Mouse (Mus musculus): Measurements from ENCODE around the gene BC030867.

BC030867 gene

DNA sequence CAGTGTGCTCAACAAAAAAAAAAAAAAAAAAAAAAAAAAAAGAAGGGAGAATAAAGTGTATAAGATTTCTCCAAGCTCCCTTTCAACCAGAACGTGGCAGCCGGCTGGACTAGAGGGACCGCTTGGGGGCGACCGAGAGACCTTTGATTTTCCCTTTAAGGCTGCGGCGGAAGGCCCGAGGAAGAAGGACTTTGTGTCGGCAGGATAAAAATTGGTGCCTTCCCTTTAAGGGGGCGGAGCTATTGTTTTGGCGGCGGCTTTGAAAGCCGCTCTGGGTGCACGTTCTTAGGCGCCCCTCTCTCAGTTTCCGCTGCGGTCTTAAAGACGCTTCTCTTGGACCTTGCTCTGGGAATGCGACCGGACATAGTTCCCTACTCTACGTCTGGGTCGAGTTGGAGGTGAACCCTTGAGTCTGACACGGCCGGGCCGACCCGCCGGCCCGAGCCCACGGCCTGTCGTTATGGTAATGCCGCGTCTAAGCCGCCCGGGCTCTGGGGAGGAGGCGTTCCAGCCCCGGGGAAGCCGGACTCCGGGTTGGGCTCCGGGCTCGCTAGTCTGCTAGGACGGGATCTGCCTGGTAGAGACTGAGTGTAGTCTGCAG, at the start of gene BC030867:
TSS of gene BC030867 (plus strand) at position 253 of the 601 bp plus-strand sequence.
- peak; percentile 84 to 97 for DNase-seq

DNA sequence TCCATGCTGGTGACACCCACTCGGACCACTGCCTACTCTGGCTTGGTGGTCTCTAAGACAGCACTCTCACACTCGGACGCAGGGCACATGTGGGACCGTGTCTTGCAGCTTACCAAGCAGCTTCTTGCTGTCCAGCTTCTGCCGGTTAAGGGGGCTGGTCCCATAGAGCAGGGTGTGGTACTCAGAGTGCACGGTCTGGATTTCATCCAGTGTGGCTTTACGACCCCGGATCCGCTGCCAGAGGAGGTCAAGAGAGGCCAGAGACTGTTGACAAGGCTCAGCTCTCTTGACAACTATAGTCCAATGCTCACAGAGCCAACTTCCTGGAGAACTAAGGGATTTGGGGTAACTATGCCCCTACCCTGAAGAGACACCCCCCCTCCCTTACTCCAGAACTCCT, 48.8 kb upstream of the BC030867 start:
- DNase-seq: no peak

DNA sequence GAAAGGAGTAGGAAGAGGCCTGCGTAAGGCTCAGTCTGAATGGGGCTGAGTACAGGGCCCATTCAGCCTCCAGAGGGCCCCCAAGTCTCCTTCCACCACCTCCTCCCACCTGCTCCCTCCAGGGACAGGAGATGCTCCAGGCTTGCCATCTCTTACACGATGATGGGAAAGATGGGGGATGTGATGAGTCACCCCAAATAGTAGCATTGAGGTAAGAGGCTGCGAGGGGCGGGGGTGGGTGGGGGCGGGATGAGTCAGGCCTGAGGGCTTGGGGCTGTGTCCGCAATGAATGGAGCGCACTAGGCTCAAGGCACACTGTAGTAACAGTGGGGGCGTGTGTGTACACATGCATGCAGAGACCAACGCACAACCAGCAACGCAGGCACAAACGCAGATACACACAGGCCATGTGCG, 47.3 kb upstream of the BC030867 start:
- no peak for DNase-seq

DNA sequence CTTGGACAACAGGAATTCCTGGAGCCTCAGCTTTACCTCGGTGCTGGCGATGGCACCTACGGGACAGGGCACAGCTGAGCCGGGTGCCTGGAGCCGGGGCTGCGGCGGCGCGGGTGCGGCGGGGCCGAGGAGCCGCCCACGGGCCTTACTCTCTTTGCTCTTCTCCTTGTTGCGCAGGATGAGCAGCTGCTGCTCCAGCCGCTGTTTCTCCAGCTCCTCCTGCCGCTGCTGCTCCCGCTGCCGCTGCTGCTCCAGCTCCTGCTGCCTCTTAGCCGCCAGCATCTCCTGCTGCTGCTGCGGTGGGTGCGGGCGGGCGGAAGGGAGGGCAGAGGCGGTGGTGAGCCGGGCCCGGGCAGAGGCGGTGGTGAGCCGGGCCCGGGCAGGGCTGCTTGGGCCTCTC, 42.2 kb upstream of the BC030867 start:
- DNase-seq: no peak

DNA sequence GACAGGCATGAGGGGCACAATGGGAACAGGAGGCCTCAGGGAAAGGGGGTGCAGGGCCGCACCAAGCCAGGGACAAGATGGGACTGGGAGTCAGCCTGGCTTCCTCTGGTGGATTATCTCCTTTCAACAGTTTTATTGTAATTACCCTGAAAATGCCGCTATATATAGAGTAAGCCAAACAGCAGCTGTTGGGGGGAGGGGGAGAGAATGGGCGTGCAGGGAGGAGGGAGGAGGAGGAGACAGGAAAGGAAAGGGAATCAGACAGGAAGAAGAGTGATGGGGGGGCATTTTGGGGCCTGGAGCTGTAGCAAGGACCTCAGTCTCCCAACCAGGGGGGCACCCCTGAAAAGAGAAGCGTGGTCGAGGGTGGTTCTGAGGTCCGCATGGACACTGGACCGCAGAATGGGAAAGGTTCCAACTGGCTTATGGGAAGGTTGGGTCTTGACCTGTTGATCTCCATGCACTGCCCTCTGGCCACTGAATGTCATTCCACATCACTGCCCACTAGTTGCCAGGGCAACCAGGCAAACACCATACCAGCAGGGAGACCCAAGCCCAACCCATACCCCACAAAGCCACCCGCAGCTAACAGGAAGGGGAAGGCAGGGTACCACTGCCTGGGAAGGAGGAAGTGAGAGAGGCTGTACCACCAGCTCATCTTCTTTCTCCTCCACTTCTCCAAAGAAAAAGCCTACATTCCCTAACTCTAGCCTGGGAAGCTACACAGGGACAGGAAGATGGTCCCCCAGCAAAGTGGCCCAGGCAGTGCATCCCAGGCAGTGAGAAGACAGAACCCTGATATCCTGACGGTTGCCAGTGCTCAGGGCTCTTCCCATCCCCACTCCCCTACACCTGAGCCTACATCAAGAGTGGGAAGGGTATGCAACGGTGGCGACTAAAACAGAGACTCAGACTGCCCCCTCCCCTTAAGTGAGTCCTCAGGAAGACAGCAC, 40.6 kb upstream of the BC030867 start:
- DNase-seq: no peak

DNA sequence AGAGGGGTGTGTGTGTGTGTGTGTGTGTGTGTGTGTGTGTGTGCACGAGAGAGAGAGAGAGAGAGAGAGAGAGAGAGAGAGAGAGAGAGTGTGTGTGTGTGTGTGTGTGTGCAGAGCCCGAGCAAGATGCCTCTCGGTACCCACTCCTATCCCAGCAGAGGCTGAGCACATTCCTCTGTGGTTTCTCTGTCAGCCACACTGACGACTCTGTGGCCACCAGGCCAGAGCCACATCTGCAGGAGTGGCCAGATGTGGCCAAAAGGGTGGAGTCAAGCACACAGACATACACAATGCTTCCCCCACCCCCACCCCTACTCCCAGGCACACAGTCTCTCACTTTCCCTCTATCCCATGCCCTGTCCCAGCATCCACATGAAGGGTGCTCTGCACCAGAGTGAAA, 39.8 kb upstream of the BC030867 start:
- DNase-seq: no peak

DNA sequence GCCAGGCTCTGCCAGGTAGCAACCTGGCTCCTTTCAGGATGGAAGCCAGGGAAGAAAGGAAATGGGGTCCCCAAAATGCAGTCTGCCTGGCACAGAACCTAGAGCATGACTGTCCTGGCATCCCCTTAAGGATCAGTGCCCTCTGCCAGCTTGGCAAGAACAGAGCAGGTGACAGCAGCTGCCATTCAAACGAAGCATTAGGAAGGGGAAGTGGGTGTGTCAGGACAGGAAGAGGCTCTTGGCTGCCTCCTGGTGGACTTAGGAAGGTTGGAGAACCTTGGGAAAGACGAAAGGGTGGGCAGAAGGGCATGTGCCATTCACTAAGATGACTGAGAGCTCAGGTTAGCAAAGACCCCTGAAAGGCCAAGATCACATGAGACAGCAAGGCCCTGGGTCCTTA, 38.9 kb upstream of the BC030867 start:
- DNase-seq: peak in 1 of 2 experiments; percentile 7

DNA sequence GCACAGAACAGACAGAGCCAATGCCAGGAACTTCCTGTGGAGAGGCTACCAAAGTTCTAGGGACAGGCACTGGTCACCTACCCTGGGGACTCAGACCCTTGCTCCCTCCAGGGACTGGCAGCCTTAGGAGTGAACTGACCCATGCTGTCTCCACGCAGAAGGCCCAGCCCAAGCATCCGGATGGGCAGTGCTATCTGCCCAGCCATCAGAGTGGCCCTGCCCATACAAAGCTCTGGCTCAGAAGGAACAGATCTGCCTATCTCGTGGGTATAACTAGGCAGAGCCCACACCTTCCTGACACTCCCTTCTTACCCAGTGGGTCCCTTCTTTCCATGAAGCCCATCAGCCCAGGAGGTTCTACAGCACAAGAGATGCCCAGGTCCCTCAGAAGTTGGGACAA, 38.5 kb upstream of the BC030867 start:
- DNase-seq: peak in 1 of 2 experiments; percentile 3

DNA sequence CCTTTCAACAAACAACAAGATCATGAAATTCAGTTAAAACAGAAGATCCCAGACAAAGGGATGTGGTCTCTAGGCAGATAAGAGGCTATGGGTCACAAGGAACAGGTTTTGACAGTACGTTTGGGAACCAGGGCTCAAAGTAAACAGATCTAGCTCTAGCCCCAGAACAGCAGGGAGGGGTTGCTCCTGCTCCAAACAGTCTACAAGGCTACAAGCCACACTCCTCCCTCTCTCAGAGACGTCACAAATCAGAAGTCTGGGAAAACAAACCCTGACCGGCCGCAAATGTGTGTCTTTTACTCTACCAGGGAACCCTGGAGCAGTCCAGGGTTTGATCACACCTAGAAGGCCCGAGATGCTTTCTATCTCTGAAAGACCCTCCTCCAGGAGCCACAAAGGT, 37.7 kb upstream of the BC030867 start:
- no peak for DNase-seq

DNA sequence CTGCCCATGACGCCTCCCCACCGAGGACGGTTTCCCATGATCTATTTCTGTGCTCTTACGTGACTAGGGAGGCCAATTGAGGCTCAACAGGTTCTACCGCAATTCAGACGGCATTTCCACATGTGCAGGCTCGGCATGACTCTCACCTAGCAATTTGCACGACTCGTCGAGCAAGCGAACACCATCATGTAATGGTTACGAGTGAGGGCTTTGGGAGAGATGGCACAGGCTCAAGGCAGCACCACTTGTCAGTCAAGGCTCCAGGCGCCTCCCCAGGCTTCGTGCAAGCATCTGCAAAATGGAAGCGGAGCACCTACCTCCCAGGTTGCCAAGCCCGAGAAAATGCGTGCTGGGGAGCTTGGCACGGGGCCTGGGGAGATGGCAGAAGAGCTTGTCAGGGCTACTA, 36.7 kb upstream of the BC030867 start:
- DNase-seq: no peak

DNA sequence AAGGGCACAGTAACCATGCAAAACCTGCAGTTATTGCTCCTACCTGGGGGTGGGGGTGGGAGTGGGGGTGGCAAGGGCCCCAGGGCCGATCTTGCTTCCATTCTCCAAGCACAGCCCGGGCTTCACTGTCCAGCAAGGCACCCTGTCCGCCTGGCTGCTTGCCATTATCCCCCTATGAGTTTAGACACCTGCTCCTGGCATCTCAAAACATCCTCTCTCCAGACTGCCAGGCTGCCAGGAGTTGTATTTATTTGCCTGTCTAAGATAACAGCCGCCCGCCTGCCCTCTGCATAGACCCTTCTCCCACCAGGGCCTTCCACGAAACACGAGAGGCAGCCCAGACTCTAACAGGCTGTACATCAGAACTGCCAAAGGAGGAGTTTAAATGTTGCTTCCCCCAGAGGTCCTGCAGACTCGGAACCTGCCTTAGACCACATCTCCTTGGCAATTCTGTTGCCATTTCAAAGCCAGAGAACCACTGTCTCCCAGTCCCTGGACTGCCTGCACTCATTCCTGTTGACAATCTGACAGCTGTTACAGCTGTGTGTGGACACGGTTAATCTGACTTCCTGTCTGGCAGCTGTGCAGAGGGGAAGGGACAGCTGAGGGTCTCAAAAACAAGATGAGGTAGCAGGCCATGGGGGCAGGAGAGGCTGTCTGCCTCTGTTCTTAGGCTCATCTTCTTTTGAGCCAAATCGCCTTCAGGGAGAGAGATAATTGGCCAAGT, 34.1 kb upstream of the BC030867 start:
- DNase-seq: no peak

DNA sequence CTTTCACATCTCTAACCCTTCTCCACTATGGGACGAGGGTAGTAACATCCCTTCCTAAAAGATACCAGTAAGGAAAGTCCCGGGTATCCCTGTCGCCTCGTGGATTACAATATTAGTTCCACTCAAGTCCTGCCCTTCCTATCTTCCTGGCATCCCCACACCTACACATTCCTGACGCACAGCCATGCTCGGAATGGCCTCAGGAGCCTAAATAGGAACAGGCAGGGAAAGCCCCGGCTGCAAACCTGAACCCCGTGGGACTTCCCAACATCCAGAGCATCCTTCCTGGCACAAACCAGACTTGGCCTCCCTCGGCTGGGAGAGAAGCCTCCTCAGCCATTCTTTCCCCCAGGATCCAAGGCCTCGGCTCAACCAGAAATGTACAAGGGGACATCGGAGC, 33.2 kb upstream of the BC030867 start:
- DNase-seq: no peak

DNA sequence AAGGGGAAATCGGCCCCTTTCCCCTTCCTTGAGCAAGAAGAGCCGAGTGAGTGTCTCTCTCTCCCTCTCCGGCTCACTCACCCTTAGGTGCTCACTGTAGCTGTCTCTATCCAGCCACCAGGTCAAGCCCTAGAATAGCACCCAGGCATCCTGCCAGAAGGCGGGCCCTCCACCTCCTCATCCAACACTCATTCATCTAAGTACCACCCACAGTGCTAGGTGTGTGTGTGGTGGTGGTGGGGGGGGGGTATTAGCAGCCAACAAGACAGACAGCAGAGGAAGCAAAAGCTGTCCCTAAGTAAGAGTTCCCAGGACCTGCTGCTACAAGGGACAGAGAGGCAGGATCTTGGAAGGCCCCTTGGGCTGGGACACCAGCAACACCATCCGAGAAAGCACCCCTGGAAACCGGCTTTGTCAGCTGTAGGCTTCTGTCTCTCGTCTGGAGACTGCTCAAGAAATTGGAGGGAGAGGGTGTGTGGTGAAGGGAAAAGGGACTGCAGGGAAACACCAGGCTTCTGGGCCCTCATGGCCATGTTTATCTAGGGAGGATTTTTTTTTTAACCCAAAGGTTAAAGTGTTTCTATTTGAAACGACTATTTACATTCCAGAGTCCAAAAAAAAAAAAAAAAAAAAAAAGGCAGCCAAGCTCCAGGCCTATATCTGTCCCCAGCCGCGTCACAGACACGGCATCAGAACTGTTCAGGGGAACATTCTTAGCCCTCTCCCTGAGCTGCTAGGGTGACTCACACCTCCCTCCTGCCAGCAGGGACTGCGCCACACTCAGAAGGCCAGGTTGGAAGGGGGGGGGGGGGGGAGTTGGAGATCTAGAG, 32.4 kb upstream of the BC030867 start:
- no peak for DNase-seq

DNA sequence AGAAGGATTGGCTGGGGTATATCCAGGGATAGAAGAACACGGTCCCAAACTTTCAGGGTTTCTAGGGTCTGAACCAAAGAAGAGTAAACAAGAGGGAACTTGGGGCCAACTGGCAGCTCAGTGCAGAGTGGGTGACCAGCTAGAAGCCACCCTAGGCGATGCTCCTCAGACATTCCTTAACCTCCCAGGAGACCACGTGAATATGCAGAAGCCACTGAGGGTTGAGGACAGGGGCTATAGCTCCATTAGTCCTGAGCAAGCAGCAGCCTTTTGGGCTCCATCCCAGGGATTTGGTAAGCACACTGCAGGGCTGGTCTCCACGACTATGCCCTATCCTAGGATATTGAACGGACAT, 31.8 kb upstream of the BC030867 start:
- DNase-seq: no peak

DNA sequence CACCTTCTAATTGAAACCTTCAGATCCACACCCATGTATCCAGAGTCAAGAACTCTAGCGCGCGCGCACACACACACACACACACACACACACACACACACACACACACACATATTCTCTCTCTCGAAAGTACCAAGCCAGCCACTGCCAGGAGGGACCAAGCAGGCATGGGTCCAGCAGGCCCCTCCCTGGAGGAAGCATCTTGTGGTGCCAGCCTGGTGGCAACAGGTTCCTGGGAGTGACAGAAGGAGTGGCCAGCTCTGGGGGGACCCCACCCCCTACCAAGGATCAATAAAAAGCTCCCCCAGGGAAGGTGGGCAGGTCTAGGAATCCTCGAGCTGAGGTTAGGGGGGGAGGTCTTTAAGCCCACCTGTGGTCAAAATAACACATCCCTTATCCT, 31.3 kb upstream of the BC030867 start:
- DNase-seq: no peak

DNA sequence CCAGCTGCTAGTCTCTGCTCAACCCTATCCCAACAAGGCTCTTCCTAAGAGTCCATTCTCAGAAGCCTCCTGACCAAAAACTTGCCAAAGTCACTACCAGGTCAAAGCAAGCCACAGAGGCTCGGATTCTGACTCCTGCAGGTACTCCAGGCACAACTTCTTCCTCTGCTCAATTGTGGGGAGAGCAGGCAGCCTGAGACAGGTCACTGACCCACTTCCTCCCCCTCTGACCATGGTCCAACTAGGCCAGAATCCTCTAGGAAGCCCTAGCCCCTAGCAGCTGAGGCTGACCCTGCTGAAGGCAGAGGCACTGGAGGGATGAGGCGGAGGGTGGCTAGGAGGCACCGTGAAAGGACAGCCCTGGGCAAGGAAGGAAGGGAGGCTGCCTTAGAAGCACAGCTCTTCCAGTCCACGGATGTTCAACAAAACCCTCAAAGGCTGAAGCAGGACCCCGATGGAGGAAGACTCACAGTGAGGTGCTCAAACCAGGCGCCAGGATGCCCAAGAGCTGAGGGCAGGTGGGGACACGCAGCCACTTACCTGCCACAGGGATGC, 30.7 kb upstream of the BC030867 start:
- no peak for DNase-seq

DNA sequence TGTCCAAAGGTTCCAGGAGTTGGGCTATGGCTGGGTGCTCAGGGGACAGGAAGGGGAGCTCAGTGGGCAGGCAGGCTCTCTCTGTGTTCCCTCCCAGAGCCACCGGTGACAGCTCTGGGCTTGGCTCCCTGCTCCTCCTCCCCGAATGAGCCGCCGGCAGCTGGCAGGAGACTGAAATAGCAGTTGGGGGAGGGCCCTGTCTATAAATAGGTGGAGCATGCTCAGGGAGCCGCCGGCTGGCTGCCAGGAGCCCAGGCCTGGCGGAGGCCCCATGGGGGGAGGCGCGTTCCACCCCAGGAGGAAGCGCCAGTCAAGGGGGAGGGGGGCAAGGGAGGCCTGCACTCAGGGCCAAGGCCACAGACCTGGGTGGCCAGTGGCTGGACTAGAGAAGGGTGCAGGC, 29.9 kb upstream of the BC030867 start:
- DNase-seq: peak; percentile 68 to 70

DNA sequence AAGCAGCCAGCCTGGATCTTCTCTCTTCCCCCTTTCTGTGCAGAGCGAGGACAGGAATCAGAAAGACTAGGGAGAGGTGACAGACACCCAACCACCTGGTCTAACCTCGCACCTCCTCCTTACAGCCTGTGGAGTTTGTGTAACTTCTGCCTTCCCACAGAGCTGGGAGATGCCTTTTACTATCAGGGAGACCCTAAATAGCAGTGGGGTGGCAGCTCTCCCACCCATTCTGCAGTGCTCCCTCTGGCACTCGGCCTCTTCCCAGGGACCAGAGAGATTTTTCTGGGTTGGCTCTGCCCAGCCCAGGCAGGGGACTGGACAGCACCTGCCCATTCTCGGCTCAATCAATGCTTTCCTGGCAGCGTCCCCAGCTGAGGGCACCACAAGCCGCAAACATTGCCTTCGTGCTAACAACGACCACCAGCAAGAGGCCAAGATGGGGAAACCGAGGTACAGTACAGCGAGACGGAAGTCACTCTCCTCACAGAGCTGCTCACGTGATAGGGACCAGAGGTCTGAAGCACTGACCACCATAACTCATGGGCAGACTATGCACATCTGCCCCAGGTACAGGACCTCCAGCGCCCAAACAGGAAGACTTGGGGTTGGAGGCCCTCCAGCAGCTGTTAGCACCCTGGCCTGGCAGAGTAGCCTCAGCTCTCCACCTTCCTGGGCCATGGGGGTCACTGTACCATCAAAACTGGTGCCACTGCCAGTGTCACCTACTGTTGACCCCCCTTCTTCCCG, 29.3 kb upstream of the BC030867 start:
- DNase-seq: no peak

DNA sequence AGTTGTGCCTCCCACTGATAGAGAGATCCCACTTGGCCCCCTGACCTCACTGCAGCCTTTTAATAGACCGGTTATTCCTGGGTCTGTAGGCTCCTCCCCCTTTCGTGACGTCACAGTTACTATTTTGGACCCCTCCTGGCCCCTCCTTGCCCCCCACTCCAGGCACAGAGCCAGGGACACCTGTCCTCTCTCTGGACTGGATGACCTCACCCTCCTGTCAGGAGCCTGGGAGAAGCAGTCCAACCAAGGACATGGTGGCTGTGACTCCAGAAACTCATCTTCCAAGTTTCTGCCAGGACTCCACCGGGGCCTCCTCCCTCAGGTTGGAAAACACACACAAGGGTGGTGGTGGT, 28.7 kb upstream of the BC030867 start:
- DNase-seq: no peak

DNA sequence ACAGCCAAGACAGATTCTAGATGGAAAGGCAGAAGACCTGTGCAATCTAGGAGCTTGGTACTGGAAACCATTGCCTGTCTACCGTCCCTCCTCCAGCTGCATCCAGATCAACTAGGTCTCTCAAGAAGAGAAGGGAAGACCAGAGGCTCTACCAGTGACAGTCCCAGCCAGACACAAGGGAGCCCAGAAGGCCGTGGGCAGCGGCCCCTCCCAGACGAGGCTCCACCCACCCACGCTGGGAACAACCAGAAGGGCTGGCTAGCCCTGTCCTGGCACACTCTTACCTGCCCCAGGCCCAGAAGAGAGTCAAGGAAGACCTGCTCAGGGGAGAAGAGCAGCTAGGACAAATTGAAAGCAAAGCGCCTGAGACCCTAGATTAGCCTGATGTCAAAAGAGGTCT, 28.2 kb upstream of the BC030867 start:
- no peak for DNase-seq

DNA sequence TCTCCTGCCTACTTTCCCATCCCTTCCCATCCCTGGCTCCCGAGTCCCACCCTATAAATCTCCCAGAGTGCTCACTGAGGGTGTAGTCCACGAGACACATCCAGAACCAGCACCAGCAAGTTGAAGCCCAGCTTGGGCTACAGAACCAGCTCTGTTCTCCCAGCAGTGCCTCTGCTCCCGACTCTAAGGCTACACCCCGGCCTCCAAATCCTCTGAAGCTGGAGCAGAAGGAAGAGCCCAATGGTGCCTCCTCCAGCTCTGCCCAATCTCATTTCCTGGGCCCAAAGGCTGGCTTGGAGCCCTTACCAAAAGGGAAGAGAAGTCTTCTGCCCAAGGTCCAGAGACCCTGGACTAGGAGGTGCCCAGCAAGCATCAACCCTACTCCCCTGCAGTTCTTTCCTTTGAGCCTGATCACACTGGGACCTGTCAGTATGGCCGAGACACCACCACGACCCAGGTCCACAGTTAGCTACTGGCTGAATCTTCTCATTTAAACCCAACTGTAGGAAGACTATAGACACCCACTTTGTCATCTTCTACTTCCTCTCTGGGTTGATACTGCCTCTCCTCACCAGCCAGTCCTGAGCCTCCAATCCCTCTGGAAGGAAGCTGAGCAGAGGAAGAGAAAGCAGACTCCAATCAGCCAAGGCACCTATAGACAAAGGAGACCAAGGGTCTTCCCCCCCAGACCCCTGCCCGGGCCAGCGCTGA, 27.3 kb upstream of the BC030867 start:
- DNase-seq: no peak

Measured in spleen, adult 18-20 months (tissue).